Mouse (Mus musculus): Measurements from ENCODE around the gene Hyal3.

Gene Hyal3

DNA sequence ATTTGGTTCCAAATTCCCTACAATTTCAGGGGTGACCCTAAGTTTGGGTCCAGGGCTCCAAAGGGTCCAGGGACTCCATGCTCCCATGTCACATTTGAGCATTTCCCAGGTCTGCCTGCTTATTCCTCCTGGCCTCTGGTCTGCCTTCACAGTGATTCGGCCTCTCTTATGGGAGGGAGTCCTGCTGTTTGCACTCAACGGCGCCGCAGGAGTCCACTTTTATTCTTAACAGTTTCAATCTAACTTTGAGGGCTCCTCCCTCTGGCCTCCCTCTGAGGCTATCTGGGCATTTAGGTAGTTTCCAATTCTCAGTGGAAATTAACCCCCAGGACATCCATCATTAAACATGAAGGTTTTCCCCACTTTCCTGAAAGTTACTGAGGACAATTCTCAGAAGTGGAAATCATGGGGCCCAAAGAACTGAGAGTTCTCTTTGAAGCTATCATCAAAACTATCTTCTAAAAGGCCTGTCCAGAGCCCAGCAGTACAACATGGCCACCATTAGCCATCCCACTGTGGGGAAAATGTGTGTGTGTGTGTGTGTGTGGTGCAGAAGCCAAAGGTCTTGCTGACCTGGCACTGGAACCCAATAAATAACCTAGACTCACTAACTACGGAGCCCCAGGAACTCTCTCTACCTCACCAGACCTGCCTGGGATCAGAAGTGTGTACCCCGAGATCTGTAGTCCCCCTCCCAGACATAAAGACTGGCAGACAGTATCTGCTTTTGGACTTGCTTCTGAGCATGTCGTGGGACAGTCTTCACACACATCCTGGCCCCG is 13.9 kb downstream of the Hyal3 start:
- no peak for DNase-seq (ENCODE audit: low read depth, low spot score)

DNA sequence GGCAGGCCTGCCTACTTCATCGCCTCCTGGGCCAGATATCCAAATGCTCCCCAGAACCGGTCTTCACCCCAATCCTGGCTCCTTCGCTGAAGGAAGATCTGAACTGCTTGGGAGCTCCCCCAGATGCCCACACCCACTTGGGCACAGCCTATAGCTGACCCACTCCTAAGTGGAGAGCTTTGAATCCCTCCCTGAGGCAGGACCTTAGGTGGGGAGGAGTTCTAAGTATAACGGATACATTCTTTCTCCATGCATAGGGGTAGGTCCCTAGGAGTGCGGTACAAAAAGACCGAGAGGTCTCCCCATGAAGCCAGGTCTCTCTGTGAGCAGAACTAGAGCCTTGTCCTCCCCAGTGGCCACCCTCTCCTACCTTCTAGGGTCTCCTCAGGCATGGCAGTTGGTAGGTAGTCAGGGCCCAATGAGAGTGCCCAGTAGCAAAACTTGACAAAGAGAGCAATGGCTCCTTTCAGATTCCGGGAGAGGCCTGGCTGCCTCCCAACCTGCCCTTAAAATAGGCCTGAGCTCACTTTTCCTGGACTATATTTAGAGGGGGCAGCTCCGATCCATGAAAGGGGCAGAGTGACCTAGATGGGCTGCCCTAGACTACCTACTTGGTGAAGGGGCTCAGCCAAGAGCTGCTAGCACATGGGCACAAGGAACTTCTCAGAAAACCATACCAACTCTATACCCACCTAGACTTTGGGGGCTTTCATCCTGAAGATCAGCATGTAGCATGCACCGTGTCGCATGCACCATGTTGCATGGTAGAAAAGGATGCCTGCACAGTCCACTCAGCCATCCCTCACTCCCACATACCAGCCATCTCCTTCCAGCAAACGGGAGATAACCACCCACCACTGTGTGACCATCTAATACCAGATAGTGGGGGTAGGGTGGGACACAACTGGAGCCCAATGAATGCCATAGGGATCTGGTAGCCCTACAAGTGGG is 16.3 kb downstream of the Hyal3 start:
- DNase-seq (ENCODE audit: low read depth, low spot score) = no peak

DNA sequence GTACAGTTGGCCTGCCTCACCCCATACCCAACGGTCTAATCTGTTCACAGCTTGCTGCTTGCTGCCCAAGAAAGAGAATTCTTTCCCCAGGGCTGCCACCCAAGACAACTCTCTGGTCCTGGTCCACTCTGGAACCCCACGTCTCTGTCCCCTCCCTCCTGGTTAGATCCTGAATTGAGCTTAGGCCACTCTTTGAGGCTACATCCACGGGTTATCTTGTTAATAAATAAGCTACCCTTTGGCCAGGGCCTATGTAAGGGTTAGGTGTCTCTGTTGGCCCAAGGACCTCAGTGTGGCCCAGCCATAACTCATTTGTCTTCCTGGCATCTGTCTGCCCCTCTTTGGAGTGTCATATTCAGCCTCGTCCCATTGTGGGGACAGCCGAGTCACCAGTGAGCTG is 17.8 kb downstream of the Hyal3 start:
- no peak for DNase-seq (ENCODE audit: low read depth, low spot score)

DNA sequence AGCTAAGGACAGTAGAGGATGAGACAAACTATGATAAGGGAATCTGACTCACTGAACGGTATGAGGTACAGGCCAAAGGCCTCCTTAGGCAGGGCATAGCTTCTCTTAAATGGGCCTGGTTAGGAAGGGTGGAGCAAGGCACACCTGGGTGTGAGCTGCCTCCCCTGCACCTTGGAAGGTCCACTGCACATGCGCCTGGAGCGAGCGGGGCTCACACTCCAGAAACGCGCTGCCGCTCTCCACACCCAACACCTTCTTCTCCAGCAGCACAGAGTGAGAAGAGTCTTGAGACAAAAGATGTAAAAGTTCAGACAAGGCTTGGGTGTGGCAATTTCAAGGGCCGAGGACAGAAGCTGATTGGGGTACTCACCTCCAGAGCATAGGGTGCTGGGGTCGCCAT is 18.8 kb downstream of the Hyal3 start:
- no peak for DNase-seq (ENCODE audit: low read depth, low spot score)

DNA sequence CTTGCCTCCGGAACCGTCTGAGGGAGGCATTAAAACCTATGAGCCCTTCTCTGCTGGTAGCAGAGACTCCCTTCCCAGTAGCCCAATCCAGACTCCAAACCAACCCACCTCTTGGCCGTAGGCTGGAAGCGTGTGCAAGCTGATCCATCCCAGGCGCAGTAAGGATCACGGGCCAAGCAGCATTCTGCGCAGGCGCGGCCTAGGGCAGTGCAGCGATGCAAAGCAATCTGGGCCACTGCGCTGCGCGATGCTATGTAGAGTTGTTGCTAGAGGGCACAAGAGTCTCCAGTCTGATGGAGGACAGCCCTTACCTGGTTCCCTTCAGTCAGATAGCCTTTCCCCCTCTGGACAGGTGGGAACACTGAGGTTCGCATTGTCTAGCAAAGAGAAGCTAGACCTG is 19.2 kb downstream of the Hyal3 start:
- no peak for DNase-seq (ENCODE audit: low read depth, low spot score)

DNA sequence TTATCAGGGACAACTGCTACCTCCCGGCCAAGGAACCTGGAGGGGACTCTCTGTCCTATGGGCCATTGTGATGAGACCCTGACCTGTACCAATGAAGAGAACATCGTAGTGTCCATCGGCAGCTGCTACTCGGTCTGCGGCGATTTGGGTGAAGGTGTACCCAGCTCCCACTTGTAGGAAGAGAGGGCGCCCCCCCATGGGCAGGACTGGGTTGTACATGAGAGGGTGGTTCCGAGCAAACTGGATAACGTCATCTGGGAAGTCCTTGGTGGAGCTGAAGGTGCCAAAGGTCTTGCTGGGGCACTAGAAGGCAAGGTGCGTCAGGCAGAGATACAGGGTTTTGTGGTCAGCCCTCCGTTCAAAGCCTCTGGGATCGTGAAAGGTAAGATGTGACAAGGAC is 20.1 kb downstream of the Hyal3 start:
- DNase-seq (ENCODE audit: low read depth, low spot score) = peak; percentile 50

DNA sequence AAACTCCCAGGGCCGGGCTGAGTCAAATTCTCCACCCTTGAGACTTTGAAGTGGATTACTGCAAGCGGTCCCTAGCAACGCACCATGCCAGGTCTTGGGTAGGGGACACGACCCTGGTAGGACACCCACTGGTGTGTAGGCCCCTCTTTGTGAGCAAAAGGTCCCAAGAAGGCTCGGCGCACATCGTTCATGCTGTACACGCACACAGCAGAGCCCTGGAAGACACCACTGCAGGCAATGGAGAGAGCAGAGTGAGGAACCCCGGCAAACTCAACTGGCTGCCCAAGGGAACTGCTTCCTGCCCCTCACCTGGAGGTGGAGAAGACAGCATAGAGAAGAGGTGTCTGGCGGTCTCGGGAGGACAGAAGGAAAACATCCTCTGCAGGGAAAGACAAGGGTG is 20.7 kb downstream of the Hyal3 start:
- DNase-seq (ENCODE audit: low read depth, low spot score) = no peak

DNA sequence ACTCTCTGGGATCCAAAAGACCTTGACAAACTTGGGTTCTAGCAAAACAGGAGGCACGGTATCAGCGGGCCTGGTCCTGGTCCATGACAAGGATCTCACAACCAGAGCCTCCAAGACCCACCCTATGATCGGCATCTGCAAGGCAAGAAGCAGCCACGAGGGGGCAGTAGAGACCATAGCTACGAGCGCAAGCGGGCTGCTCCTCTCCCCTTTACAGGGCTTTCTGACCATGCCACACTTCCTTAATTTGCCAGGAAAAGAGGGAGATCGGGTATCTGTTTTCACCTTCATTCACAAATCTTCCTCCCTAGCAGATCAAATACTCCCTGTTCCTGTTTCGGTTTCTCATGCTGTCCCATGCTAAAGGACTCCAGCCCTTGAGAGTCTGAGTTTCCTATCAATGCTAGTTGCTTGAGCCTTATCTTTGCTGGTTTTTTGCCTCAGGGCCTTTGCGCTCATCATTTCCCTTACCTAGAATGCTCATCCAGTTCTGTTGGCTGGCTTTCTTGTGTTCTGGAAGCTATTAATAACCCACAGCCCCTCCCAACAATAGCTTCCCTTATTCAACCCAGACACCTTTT is 21.5 kb downstream of the Hyal3 start:
- DNase-seq (ENCODE audit: low read depth, low spot score) = peak; percentile 92

DNA sequence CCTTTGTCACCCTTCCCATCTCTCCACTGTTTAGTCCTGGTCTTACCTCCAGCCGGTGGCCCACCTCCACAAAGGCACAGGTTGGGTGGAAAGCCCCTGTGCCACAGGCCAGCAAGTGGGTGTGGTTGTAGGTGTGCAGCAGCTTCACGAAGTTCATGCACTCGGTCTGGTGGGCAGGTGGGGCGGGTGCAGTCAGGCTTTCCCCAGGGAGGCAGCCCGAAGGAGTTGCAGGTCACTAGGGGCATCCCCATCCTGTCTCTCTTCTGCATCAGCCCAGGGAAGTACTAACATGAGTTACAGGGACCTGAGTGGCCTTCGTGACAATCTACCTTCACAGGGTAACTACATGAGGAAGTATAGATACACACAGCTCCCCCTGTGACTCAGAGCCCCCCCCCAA is 22.6 kb downstream of the Hyal3 start:
- DNase-seq (ENCODE audit: low read depth, low spot score) = no peak

DNA sequence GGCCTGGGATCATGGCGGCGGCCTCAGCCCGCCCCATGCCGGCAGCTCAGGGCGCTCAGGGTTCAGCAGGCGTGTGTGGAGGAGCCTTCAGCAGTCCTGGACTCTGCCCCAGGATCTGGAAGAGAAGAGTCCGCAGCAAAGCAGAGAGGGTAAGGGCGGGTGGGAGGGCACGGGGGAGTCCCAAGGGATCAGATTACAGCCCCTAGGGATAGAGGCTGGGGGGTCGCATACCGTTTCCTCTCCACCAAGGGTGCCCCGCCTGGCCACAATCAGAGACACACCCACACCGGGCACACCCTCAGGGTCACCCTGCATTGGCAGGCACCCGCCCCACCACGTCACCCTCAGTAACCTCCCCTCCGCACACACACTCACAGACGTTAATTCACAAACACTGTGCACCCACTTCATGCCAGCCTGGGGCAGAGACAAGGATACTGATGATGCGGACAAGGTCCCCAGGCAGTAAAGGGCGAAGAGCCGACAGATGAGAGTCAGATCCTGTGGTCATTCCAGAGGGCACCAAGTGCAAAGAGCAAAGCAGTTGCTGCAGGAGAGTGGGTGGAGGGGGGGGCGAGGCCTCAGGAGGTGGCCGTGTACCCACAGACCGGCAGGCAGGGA is 24.5 kb downstream of the Hyal3 start:
- DNase-seq (ENCODE audit: low read depth, low spot score) = no peak

DNA sequence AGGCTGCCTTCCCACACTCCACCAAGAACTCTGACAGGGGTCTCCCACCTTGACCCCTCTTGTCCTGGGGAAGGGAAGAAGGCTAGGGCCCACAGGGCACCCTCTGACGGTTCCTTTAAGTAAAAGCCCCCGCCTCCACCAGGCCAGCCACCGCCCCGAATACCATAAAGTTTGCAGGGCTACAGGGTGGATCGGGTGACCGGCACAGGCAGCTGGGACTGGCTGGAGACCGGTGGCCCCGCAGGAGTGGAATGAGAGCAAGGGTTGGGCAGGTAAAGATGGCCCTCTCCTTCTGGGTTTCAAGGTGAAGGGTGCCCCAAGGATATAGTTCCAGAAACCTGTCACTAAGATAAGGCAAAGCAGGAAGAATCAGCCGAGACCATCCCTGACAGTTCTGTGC is 26.0 kb downstream of the Hyal3 start:
- DNase-seq (ENCODE audit: low read depth, low spot score) = no peak

DNA sequence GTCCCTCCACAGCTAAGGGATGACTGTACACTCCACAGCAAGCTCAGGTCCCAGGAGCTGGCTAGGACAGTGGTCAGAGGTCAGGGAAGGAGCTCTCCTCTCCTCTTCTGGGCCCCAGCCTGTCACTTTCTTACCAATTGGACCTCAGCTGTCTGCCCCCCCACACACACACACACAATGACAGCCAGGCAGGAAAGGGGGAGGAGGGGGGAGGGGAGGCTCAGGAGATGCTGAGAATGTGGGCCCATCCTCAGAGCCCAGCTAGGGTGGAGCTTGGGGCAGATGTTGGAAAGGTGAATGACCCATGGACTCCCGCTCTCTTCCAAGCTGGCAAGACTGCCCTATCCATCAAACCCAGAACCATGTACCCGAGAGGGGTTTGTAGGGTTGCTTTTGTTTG is 26.4 kb downstream of the Hyal3 start:
- DNase-seq (ENCODE audit: low read depth, low spot score) = no peak

DNA sequence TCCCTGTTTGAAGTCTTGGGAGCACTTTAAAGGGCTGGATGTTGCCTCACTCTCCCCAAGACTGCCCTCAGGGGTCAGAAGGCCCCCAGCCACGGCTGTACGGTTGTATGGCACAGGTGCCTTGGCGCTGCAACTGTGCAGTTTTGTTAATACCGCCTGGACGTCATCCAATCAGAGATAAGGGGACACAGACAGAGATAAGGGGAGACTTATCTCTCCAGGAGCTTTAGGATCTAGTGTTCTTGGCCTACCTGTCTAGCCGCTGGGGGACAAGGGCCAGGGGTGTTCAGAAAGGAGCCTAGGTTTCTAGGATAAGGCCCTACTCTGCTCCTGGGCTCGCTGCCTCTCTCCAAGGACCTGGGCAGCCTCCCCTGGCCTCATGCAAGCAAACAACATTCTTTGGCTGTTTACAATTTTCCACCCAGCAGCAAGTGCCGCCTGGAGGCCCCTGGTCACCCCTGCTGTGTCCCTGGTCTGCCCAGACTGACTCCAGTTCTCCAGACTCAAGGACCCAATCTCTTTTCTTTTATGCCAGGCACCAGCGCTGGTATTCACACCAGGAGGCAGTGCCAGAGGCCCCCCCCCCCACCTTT is 27.1 kb downstream of the Hyal3 start:
- no peak for DNase-seq (ENCODE audit: low read depth, low spot score)

DNA sequence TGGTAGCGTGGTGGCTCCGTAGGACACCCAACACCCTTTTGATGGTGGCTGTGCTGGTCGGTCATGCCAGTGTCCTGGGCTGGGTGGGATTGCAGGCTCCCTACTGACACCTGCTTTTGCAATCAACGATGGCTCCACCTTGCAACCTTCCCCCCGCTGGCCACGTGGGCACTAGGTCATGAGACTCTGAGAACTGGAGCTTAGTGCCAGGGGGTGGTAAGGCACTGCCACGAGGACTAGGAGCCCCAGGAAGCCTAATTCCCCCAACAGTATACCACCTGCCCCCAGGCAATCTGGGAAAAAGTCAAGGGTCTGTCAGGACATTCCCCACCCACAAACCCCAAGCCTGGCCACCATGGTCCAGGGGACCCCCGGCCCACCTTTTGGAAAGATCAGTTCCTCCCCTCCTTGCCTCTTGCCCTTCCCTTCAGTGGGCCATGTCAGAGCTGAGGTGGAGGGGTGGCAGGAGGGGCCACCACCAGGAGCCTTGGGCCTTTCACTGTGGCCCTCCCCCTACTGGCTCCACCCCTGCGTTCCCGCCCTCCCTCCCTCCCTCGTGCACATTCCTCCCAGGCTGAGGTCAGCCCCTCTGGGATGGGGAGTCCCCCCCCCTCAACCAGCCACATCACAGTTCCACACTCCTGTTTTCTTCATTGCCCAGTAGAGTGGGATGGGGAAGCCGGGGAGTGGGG is 28.3 kb downstream of the Hyal3 start, which contains the start of gene Sema3b:
Gene Sema3b, minus strand, starts transcription at position 489 of the 692 bp plus-strand sequence.
- DNase-seq (ENCODE audit: low read depth, low spot score) = no peak

DNA sequence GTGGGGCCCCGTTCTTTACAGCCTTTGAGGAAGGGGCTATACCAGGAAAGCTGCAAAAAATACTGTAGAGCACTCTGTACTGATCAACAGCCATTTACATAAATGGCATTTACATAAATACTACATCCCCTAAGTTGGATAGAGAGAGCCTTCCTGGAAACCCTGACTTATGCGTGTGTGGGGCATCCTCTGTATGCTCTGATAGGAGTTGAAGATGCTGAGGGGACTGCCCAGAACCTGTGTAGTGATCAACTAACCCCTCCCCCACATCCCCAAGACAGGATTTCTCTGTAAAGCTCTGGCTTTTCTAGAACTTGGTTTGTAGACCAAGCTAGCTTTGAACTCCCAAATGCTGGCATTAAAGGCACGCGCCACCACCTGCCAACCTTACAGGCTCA is 28.8 kb downstream of the Hyal3 start:
- no peak for DNase-seq (ENCODE audit: low read depth, low spot score)

DNA sequence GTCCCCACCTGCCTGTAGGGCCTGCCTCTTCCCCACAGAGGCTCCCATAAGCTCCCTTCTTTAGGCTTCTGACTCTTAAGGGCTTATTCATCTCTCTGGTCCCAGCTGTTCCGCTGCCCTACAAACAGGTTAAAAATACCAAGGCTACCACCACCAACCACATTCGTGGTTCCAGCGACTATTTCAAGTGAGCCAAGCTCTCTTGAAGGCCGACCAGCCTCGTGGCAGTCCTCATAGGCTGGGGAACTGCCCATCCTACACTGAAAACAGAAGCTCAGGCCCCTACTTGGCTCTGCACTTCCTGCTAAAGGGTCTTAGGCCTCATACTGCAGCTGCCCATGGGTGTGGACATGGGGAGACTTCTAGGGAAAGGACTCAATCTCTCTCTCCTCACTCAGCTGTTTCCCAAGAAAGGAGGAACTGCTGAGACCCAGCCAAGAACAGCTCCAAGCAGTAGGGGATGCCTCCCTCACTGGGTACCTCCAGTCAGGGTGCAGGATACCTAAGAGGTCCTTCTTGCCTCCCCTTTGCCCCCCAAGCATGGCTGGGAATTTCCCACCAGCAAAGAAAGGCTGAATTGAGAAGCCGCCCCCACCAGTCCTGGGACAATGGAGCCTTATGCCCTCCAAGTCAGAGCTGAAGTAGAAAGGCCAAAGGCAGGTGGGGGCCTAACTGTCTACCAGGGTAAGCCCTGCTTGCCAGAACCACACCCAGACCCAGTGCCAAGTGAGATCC is 31.0 kb downstream of the Hyal3 start:
- DNase-seq (ENCODE audit: low read depth, low spot score) = no peak

DNA sequence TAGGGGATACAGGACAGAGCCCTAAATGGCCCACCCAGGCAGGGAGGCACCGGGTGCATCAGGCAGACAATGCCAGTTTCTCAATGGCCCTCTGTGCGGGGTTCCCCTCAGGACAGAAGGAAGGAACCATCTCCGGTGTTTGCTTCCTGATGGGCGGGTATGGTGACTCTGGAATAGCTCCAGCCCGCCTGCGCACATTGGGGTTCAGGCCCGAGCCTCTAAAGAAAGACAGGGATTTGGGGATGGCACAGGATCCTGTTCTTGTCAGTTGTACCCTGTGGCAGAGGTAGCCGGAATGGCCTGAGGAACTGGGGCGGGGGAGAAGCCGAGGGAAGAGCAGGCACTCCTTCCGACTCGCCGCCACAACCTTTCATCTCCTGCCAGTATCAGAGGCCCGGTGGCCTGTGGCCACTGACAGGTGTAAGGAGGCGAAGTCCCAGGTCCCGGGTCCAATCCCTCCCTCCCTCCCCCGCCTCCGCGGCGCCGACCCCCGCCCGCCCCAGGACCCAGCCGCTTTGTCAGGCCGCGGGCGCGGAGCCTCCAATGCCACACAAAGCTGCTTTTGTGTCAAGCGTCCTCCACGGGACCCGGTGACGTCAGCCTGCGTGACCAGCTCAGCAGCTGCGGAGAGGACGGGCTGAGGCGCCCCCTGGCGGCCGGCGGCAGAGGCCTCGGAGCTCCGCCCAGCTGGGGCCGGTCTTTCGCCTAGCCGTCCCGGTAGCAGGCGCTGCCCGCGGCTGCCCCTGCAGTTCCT is 31.8 kb downstream of the Hyal3 start:
- DNase-seq (ENCODE audit: low read depth, low spot score) = peak; percentile 98

DNA sequence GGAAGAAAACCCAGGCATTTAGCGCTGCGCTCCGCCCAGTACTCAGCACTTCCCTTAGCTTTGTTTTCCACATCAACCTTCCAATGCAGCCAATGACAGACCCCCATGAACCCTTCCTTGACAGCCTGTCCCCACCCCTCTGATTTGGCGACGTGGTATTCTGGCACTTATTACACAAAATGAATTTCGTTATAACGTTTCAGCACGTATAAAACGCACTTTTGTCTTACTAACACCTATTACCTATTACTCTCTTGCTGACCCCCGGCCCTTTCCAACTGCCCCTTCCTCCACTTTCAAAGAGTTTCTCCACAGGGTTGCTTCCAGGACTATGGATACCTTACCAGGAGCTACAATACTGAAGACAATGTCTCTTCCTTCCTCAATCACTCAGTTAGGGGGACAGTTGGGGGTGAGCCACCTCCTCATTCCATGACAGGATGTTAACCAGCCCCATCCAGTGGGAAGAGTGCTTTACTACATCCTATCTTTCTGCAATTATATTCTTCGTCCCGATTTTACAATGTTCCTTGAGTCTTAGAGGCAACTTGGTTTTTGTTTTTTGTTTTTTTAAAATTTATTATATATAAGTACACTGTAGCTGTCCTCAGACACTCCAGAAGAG is 32.4 kb downstream of the Hyal3 start:
- no peak for DNase-seq (ENCODE audit: low read depth, low spot score)

DNA sequence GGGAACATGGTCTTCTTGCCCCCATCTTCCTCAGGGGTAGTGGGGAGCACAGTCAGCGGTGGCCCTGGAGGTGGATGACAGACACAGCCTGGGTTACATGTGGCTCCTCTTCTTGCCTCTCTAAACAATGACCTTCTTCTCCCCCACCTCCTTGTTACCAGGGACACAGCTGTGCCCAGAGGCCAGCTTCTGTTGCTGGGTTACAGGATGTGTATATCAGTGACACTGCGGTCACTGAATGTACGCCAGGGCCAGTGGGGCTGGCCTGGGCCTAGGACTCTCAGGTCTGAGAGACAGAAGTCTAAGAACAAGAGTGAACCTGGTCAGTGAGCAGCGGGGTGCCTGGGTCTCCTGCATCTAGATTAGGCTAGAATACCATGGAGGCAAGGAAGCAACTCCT is 34.4 kb downstream of the Hyal3 start:
- DNase-seq (ENCODE audit: low read depth, low spot score) = no peak
